Mouse (Mus musculus): ENCODE data around the gene Pnmal1. TPM values are rescaled to one million over a fixed set of nuclear protein-coding genes. Genes with fewer than 3 reads are reported as not detected.

Gene Pnmal1
- total RNA-seq, 2 experiments from 2014 or later = 103 to 121 TPM

DNA sequence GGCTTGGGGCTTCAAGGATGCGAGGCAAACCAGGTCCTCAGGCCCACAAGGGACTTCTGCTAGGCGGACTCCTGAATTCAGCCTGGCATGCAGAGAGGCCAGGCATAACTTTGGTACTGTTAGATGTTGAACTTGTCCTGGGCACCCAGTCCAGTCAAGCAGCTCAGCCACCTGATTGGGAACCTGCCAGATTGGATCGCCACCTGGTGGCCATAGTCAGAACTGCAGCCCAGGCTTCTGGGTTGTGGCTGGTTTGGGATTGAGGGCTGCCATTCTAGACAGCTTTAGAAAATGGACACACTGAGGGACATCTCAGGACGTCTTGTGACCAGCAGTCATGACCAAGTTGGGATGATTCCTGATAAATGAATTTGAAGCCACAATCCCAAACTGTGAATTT lies 40.2 kb downstream of the Pnmal1 start:
- TF ChIP-seq CTCF (conservative IDR thresholded peaks at IDR 0.05) = peak; percentile 100
- peak overlapping the region; percentile 8; the same call in 1 of the 2 replicates for H3K27ac ChIP-seq

GRCm38 (mm10) chr7:17002375-17003195 lies 43.1 kb downstream of the Pnmal1 start:
- peak overlapping the region; percentile 69 for H3K27ac ChIP-seq

More for the DNA sequence above, 40.2 kb downstream of the Pnmal1 start:
- no peak overlapping the region for H3K4me3 ChIP-seq
- peak; percentile 80 to 95 for DNase-seq (ENCODE audit: low spot score in 2 of 2)

DNA sequence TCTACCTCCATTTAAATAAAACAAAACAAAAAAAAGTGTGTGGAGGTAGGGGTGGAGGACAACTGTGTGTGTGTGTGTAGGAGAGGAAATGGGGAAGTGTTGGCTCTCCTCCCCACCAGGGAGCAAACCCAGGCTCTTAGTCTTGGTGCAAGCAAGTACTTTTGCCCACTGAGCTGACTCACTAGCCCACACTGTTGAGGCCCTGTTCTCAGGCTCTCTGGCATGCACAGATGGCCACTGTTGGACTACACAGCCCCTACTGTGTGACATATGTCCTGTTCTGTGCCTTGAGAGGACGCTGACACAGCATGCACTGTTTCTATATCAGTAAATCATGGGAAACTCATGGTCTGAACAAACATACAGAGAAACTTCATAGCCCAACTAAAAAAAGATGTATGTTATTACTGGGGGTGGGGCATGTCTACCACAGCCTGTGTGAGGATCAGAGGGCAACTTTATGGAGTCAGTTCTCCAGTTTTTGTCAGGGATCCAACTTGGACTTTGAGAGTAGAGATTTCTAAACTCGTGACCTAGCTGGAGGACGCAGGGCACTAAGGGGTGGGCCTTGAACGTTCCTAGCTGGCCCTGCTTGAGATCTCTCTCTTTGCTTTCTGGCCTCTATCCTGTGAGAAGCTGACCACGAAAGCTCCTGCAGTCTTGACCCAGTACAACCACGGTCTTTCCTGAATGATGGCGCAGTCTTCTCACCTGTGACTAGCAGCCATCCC lies 43.9 kb downstream of the Pnmal1 start:
- TF ChIP-seq CTCF (conservative IDR thresholded peaks at IDR 0.05) = no peak
- Histone ChIP-seq H3K4me3 (no peak overlapping the region), H3K27ac (peak overlapping the region; percentile 69)
- no peak for DNase-seq (ENCODE audit: low spot score in 2 of 2)

More at GRCm38 (mm10) chr7:17002375-17003195, 43.1 kb downstream of the Pnmal1 start:
- peak; percentile 81 to 87 for DNase-seq (ENCODE audit: low spot score in 2 of 2)
- TF ChIP-seq CTCF (conservative IDR thresholded peaks at IDR 0.05) = peak; percentile 92
- H3K4me3 ChIP-seq = no peak overlapping the region

GRCm38 (mm10) chr7:17004716-17005115 lies 45.2 kb downstream of the Pnmal1 start:
- DNase-seq (ENCODE audit: low spot score in 2 of 2) = no peak
- Histone ChIP-seq H3K27ac (peak overlapping the region; percentile 69; the same call in 1 of the 2 replicates), H3K4me3 (no peak overlapping the region)
- no peak for TF ChIP-seq CTCF (conservative IDR thresholded peaks at IDR 0.05)

- Histone ChIP-seq H3K27ac (no peak overlapping the region), H3K4me3 (no peak overlapping the region)
- no peak for DNase-seq (ENCODE audit: low spot score in 2 of 2)
- peak; percentile 73 for TF ChIP-seq CTCF (conservative IDR thresholded peaks at IDR 0.05)
Observed at GRCm38 (mm10) chr7:17007300-17007699, 47.8 kb downstream of the Pnmal1 start.

GRCm38 (mm10) chr7:17009326-17010009 lies 50.0 kb downstream of the Pnmal1 start:
- no peak for TF ChIP-seq CTCF (conservative IDR thresholded peaks at IDR 0.05)
- Histone ChIP-seq H3K27ac (peak overlapping the region; percentile 57; the same call in 1 of the 2 replicates), H3K4me3 (no peak overlapping the region)
- no peak for DNase-seq (ENCODE audit: low spot score in 2 of 2)

DNA sequence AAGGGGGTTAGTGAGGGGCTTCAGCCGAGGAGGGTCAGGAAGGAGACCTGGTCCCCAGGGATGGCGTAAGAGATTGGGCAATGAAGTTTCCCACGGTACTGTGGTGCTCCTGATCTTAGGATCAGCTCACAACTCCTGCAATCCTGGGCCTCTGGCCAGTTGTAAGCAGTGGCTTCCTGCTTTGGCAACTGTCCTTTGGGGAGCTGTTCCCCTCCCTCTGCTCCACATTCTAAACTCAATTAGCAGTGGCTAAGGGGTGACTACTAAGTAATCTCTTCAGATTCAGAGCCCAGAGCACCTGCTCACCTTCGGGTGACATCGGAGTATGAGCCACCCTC lies 50.5 kb downstream of the Pnmal1 start:
- no peak overlapping the region for H3K4me3 ChIP-seq
- DNase-seq (ENCODE audit: low spot score in 2 of 2) = no peak
- H3K27ac ChIP-seq = peak overlapping the region; percentile 57; the same call in 1 of the 2 replicates
- TF ChIP-seq CTCF (conservative IDR thresholded peaks at IDR 0.05) = no peak

DNA sequence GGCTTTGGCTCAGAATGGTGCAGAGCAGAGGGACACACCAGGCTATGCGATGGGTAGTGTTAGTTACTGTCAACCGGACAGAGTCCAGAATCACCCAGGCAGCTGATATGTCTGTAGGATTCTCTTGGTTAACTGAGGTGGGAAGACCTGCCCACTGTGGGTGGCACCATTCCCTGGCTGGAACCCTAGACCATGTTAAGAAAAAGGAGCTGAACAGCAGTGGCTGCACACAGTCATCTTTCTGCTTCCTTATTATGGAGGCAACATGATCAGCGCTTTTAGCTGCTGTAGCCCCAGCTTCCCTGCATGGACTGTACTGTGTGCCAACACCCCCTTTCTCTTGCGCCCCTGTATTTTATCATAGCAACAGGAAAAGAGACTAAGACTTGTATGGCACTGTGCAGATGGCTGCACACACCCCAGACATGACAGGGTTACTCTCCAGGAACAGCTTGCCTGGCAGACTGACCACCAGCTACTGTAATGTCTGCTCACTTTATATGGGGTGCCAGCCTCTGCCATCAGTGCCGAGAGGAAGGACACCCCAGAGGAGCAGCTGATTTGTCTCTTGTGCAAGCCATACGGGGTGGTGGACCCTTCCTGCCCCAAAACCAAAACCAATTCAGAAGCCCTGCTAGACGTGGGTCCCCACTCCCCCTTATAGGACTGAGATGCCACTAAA lies 52.6 kb downstream of the Pnmal1 start:
- Histone ChIP-seq H3K4me3 (no peak overlapping the region), H3K27ac (peak overlapping the region; percentile 43; the same call in 1 of the 2 replicates)
- TF ChIP-seq CTCF (conservative IDR thresholded peaks at IDR 0.05) = no peak
- no peak for DNase-seq (ENCODE audit: low spot score in 2 of 2)

Other genes with a start within 250 kb of the Pnmal1 start
- not detected for gene Ceacam9, start 237.8 kb upstream of the Pnmal1 start, total RNA-seq (2021)
- 100 to 1,000 TPM; 237 to 271 TPM for gene Ap2s1, start 221.3 kb upstream of the Pnmal1 start, total RNA-seq (2021)
- 1 to 10 TPM; 3.5 to 4.7 TPM for gene Slc1a5, start 178.3 kb upstream of the Pnmal1 start, total RNA-seq (2021)
- gene Strn4, start 143.8 kb upstream of the Pnmal1 start, total RNA-seq (2021) = 100 to 1,000 TPM; 286 to 314 TPM
- 10 to 100 TPM; 46.7 to 49.5 TPM for gene Fkrp, start 142.9 kb upstream of the Pnmal1 start, total RNA-seq (2021)
- 1 to 10 TPM; 6.5 to 7.3 TPM for gene Prkd2, start 116.8 kb upstream of the Pnmal1 start, total RNA-seq (2021)
- 100 to 1,000 TPM; 154 to 156 TPM for gene Dact3, start 84.4 kb upstream of the Pnmal1 start, total RNA-seq (2021)
- 1 to 10 TPM; 1.9 to 4.0 TPM for gene Gng8, start 67.9 kb upstream of the Pnmal1 start, total RNA-seq (2021)
- gene Ptgir, start 53.2 kb upstream of the Pnmal1 start, total RNA-seq (2021) = under 1 TPM; 0.10 to 0.20 TPM
- 1,000 to 10,000 TPM; 2,074 to 2,160 TPM for gene Calm3, start 35.6 kb upstream of the Pnmal1 start, total RNA-seq (2021)
- gene Pnmal2, start 15.0 kb upstream of the Pnmal1 start, total RNA-seq (2021) = 100 to 1,000 TPM; 348 to 373 TPM
- 10 to 100 TPM; 52.3 to 55.5 TPM for gene Gm42372, start 23.4 kb downstream of the Pnmal1 start, total RNA-seq (2021)
- gene Ccdc8, start 33.0 kb downstream of the Pnmal1 start, total RNA-seq (2021) = 1 to 10 TPM; 1.8 to 2.2 TPM
- gene Ppp5c, start 68.2 kb downstream of the Pnmal1 start, total RNA-seq (2021) = 100 to 1,000 TPM; 148 to 155 TPM
- 10 to 100 TPM; 16.0 to 16.6 TPM for gene Hif3a, start 102.7 kb downstream of the Pnmal1 start, total RNA-seq (2021)
- 1 to 10 TPM; 3.5 to 4.1 TPM for gene Psg16, start 114.4 kb downstream of the Pnmal1 start, total RNA-seq (2021)
- not detected for gene Ceacam3, start 190.6 kb downstream of the Pnmal1 start, total RNA-seq (2021)
- not detected for gene Psg29, start 243.8 kb downstream of the Pnmal1 start, total RNA-seq (2021)

All from layer of hippocampus, adult 2 months (tissue).